Mouse (Mus musculus) adrenal gland, adult (tissue): ENCODE data around the gene Odc1.
A peak's percentile ranks its signal among the peaks of the same experiment; 100 is the strongest.
"Not testable (repeated sequence)": the region's sequence is repeated elsewhere in the genome, so short reads cannot be mapped to it uniquely, and the experiment has no call there.

Experiments used
- DNase-seq, 2 experiments: peaks; one replicate each; pipeline ENCODE4 v3.0.0; 2022 to 2023; ENCODE audit warnings: low spot score in 1 of 2; ENCODE audit not compliant: inconsistent age in 2 of 2

Odc1 gene

GRCm38 (mm10) chr12:17544209-17545106 lies at the start of gene Odc1:
Odc1 (plus strand) TSS chr12:17544794.
- peak; percentile 98 to 99 for DNase-seq

- DNase-seq, result peak in 1 of 2 experiments; percentile 1
These were observed 49.8 kb upstream of the Odc1 start for GRCm38 (mm10) chr12:17494809-17495208.

- peak; percentile 49 to 82 for DNase-seq
These were observed 48.6 kb upstream of the Odc1 start for GRCm38 (mm10) chr12:17495858-17496451.

- no peak for DNase-seq
These were observed 38.9 kb upstream of the Odc1 start for GRCm38 (mm10) chr12:17505620-17506074.

- DNase-seq, result no peak
These were observed 38.2 kb upstream of the Odc1 start for GRCm38 (mm10) chr12:17506117-17506993.

- DNase-seq, result peak; percentile 68 to 79
These were observed 37.5 kb upstream of the Odc1 start for GRCm38 (mm10) chr12:17506994-17507542.

GRCm38 (mm10) chr12:17509310-17509709 lies 35.3 kb upstream of the Odc1 start:
- DNase-seq, result peak in 1 of 2 experiments; percentile 25

GRCm38 (mm10) chr12:17510158-17510557 lies 34.4 kb upstream of the Odc1 start:
- peak; percentile 95 to 96 for DNase-seq

- DNase-seq, result no peak
These were observed 33.6 kb upstream of the Odc1 start for GRCm38 (mm10) chr12:17511019-17511418.

GRCm38 (mm10) chr12:17529180-17529579 lies 15.4 kb upstream of the Odc1 start:
- no peak for DNase-seq

GRCm38 (mm10) chr12:17529726-17530125 lies 14.9 kb upstream of the Odc1 start:
- no peak for DNase-seq

- DNase-seq, result no peak
These were observed 13.8 kb upstream of the Odc1 start for GRCm38 (mm10) chr12:17530825-17531224.

- no peak for DNase-seq
These were observed 8.4 kb upstream of the Odc1 start for GRCm38 (mm10) chr12:17536222-17536621.

- DNase-seq, result no peak
These were observed 7.4 kb upstream of the Odc1 start for GRCm38 (mm10) chr12:17537147-17537546.

GRCm38 (mm10) chr12:17538087-17538486 lies 6.5 kb upstream of the Odc1 start:
- no peak for DNase-seq

GRCm38 (mm10) chr12:17539041-17539440 lies 5.6 kb upstream of the Odc1 start:
- no peak for DNase-seq

- no peak for DNase-seq
These were observed 4.5 kb upstream of the Odc1 start for GRCm38 (mm10) chr12:17540040-17540552.

GRCm38 (mm10) chr12:17545107-17545571 lies 545 bp downstream of the Odc1 start:
- DNase-seq, result no peak

- peak in 1 of 2 experiments; percentile 71 for DNase-seq
These were observed 1.3 kb downstream of the Odc1 start for GRCm38 (mm10) chr12:17545884-17546283.

GRCm38 (mm10) chr12:17547552-17547951 lies 3.0 kb downstream of the Odc1 start:
- not testable (repeated sequence) for DNase-seq
